Mouse (Mus musculus) embryonic facial prominence, embryonic 11.5 days (tissue): ENCODE data around the gene BC003965. TPM values are rescaled to one million over a fixed set of nuclear protein-coding genes. Genes with fewer than 3 reads are reported as not detected.

Source experiments
- ATAC-seq: fragments of 200-750 bp; cut with Nextera tagmentation; replicated peaks from 2 replicates; pipeline ENCODE4 v1.8.0; 2017; ENCODE audit warnings: low read depth; ENCODE audit not compliant: insufficient number of reproducible peaks, low FRiP score, low TSS enrichment
- DNase-seq: peaks from one replicate; pipeline ENCODE4 v3.0.0-alpha.2; 2015; ENCODE audit warnings: low spot score
- H3K27ac ChIP-seq: fragments of 300-500 bp; sonication (generic); replicated peaks from 2 replicates; pipeline ENCODE4 v1.5.1; 2014; ENCODE audit warnings: mild to moderate bottlenecking, low read depth, low read length, control low read depth
- H3K27me3 ChIP-seq: fragments of 300-500 bp; sonication (generic); 2 replicates; pipeline ENCODE4 v1.6.1; 2014; ENCODE audit warnings: mild to moderate bottlenecking, low read length, moderate library complexity, mixed read lengths; ENCODE audit not compliant: control insufficient read depth, insufficient read depth
- H3K36me3 ChIP-seq: fragments of 300-500 bp; sonication (generic); replicated peaks from 2 replicates; pipeline ENCODE4 v1.6.1; 2014; ENCODE audit warnings: low read depth, mild to moderate bottlenecking, low read length, moderate library complexity, mixed read lengths; ENCODE audit not compliant: control insufficient read depth, insufficient read depth
- H3K4me1 ChIP-seq: fragments of 300-500 bp; sonication (generic); 2 replicates; pipeline ENCODE4 v1.6.1; 2014; ENCODE audit warnings: low read length, mixed read lengths; ENCODE audit not compliant: control insufficient read depth, insufficient read depth
- H3K4me2 ChIP-seq: fragments of 300-500 bp; sonication (generic); 2 replicates; pipeline ENCODE4 v1.6.1; 2014; ENCODE audit warnings: low read depth, mild to moderate bottlenecking, control low read depth, low read length, moderate library complexity
- H3K4me3 ChIP-seq: fragments of 300-500 bp; sonication (generic); 2 replicates; pipeline ENCODE4 v1.5.1; 2014; ENCODE audit warnings: low read depth, low read length, control low read depth
- H3K9ac ChIP-seq: fragments of 300-500 bp; sonication (generic); replicated peaks from 2 replicates; pipeline ENCODE4 v1.6.1; 2014; ENCODE audit warnings: mild to moderate bottlenecking, control low read depth, low read length
- H3K9me3 ChIP-seq: fragments of 300-500 bp; sonication (generic); replicated peaks from 2 replicates; pipeline ENCODE4 v1.6.1; 2016; ENCODE audit warnings: mild to moderate bottlenecking, low read length, inconsistent platforms, mixed read lengths; ENCODE audit not compliant: control insufficient read depth
- WGBS: fragments of 180-500 bp; shearing (Covaris S2); extraction: QIAGEN DNeasy Blood & Tissue Kit; methylation state at CpG from one replicate; pipeline ENCODE4 v1.1.7; 2014; 5-methylcytosine and 5-hydroxymethylcytosine counted together
- polyA plus RNA-seq: library from polyadenylated mRNA; unstranded; fragments of >200 nt; fragmentation: Nextera tagmentation; extraction: Ambion mirVana; gene quantifications from 2 replicates; pipeline ENCODE4 v1.2.1, GENCODE M21; 2014

The BC003965 gene
- polyA plus RNA-seq, 1 experiment from 2014 or later, result 33.1 TPM

- Histone ChIP-seq H3K27me3 (no peaks in the 10 kb centered on the region), H3K27ac (no peak overlapping the region), H3K9me3 (no peaks in the 10 kb centered on the region), H3K4me2 (no peak overlapping the region), H3K4me1 (no peaks in the 10 kb centered on the region), H3K4me3 (no peak overlapping the region), H3K9ac (no peak overlapping the region), H3K36me3 (peaks cover 8% of the 10 kb centered on the region)
- DNase-seq, result no peak
- 95% methylated on average over 4 of the region's 4 CpGs for WGBS
- ATAC-seq, result no peak
These were observed 18.0 kb downstream of the BC003965 start for GRCm38 (mm10) chr17:25202401-25202800.

GRCm38 (mm10) chr17:25210006-25210405 lies 25.7 kb downstream of the BC003965 start:
- WGBS, result 93% methylated on average over 4 of the region's 4 CpGs
- no peak overlapping the region for H3K4me3 ChIP-seq
- H3K9ac ChIP-seq, result no peak overlapping the region
- H3K36me3 ChIP-seq, result peaks cover 3% of the 10 kb centered on the region
- H3K27me3 ChIP-seq, result no peaks in the 10 kb centered on the region
- no peaks in the 10 kb centered on the region for H3K4me1 ChIP-seq
- ATAC-seq (no peak), DNase-seq (no peak)
- H3K4me2 ChIP-seq, result no peak overlapping the region
- no peaks in the 10 kb centered on the region for H3K9me3 ChIP-seq
- H3K27ac ChIP-seq, result no peak overlapping the region

- H3K36me3 ChIP-seq, result peaks cover 3% of the 10 kb centered on the region
- ATAC-seq, result no peak
- no peak overlapping the region for H3K4me2 ChIP-seq
- H3K4me1 ChIP-seq, result no peaks in the 10 kb centered on the region
- H3K27me3 ChIP-seq, result no peaks in the 10 kb centered on the region
- no peak overlapping the region for H3K4me3 ChIP-seq
- DNase-seq, result no peak
- H3K9ac ChIP-seq, result no peak overlapping the region
- H3K27ac ChIP-seq, result no peak overlapping the region
- 89% methylated on average over 15 of the region's 15 CpGs for WGBS
- no peaks in the 10 kb centered on the region for H3K9me3 ChIP-seq
These were observed 26.5 kb downstream of the BC003965 start for GRCm38 (mm10) chr17:25210680-25211466.

GRCm38 (mm10) chr17:25211705-25212104 lies 27.4 kb downstream of the BC003965 start:
- Histone ChIP-seq H3K9ac (no peak overlapping the region), H3K27ac (no peak overlapping the region), H3K9me3 (no peaks in the 10 kb centered on the region), H3K4me2 (no peak overlapping the region), H3K36me3 (peaks cover 3% of the 10 kb centered on the region), H3K27me3 (no peaks in the 10 kb centered on the region), H3K4me3 (no peak overlapping the region), H3K4me1 (no peaks in the 10 kb centered on the region)
- 86% methylated on average over 4 of the region's 4 CpGs for WGBS
- DNase-seq, result no peak
- ATAC-seq, result no peak

- H3K27me3 ChIP-seq, result no peaks in the 10 kb centered on the region
- WGBS, result 87% methylated on average over 3 of the region's 3 CpGs
- no peaks in the 10 kb centered on the region for H3K4me1 ChIP-seq
- H3K4me3 ChIP-seq, result no peak overlapping the region
- no peaks in the 10 kb centered on the region for H3K9me3 ChIP-seq
- no peak overlapping the region for H3K4me2 ChIP-seq
- no peak overlapping the region for H3K27ac ChIP-seq
- DNase-seq (no peak), ATAC-seq (no peak)
- H3K9ac ChIP-seq, result no peak overlapping the region
- H3K36me3 ChIP-seq, result peaks cover 3% of the 10 kb centered on the region
These were observed 31.1 kb downstream of the BC003965 start for GRCm38 (mm10) chr17:25215431-25215830.

GRCm38 (mm10) chr17:25218967-25219366 lies 34.6 kb downstream of the BC003965 start:
- ATAC-seq, result no peak
- 89% methylated on average over 9 of the region's 9 CpGs for WGBS

GRCm38 (mm10) chr17:25219492-25220295 lies 35.3 kb downstream of the BC003965 start:
- no peak for ATAC-seq
- H3K36me3 ChIP-seq, result no peaks in the 10 kb centered on the region
- WGBS, result 91% methylated on average over 15 of the region's 15 CpGs

More at GRCm38 (mm10) chr17:25218967-25219366, 34.6 kb downstream of the BC003965 start:
- DNase-seq, result no peak
- no peak overlapping the region for H3K4me2 ChIP-seq
- no peaks in the 10 kb centered on the region for H3K36me3 ChIP-seq
- no peaks in the 10 kb centered on the region for H3K9me3 ChIP-seq
- H3K27ac ChIP-seq, result no peak overlapping the region
- no peak overlapping the region for H3K9ac ChIP-seq
- H3K4me1 ChIP-seq, result no peaks in the 10 kb centered on the region
- H3K4me3 ChIP-seq, result no peak overlapping the region
- no peaks in the 10 kb centered on the region for H3K27me3 ChIP-seq

GRCm38 (mm10) chr17:25220746-25221145 lies 36.4 kb downstream of the BC003965 start:
- no peak overlapping the region for H3K4me3 ChIP-seq
- DNase-seq, result no peak
- H3K4me2 ChIP-seq, result no peak overlapping the region
- no peak overlapping the region for H3K27ac ChIP-seq
- ATAC-seq, result no peak
- 86% methylated on average over 1 of the region's 1 CpGs for WGBS
- no peak overlapping the region for H3K9ac ChIP-seq
- no peaks in the 10 kb centered on the region for H3K27me3 ChIP-seq
- H3K36me3 ChIP-seq, result no peaks in the 10 kb centered on the region
- no peaks in the 10 kb centered on the region for H3K9me3 ChIP-seq
- no peaks in the 10 kb centered on the region for H3K4me1 ChIP-seq

More at GRCm38 (mm10) chr17:25219492-25220295, 35.3 kb downstream of the BC003965 start:
- Histone ChIP-seq H3K4me3 (no peak overlapping the region), H3K9me3 (no peaks in the 10 kb centered on the region), H3K4me1 (no peaks in the 10 kb centered on the region), H3K4me2 (no peak overlapping the region), H3K9ac (no peak overlapping the region), H3K27me3 (no peaks in the 10 kb centered on the region), H3K27ac (no peak overlapping the region)
- DNase-seq, result no peak
